Mouse (Mus musculus) midbrain, embryonic 10.5 days (tissue): ENCODE results near the gene Uqcrc2. TPM values are rescaled to one million over a fixed set of nuclear protein-coding genes. Genes with fewer than 3 reads are reported as not detected.

Experiments used
- DNase-seq: peaks from one replicate; pipeline ENCODE4 v3.0.0-alpha.2; 2017; ENCODE audit warnings: low spot score
- H3K27ac ChIP-seq: fragments of 300-500 bp; sonication (generic); replicated peaks from 2 replicates; pipeline ENCODE4 v1.5.1; 2016; ENCODE audit warnings: mild to moderate bottlenecking
- H3K27me3 ChIP-seq: fragments of 300-500 bp; sonication (generic); 2 replicates; pipeline ENCODE4 v1.6.1; 2016; ENCODE audit warnings: low read depth, mild to moderate bottlenecking; ENCODE audit not compliant: poor library complexity, severe bottlenecking
- H3K36me3 ChIP-seq: fragments of 300-500 bp; sonication (generic); 2 replicates; pipeline ENCODE4 v1.6.1; 2016; ENCODE audit warnings: mild to moderate bottlenecking, moderate library complexity
- H3K4me1 ChIP-seq: fragments of 300-500 bp; sonication (generic); 2 replicates; pipeline ENCODE4 v1.6.1; 2016
- H3K4me3 ChIP-seq: fragments of 300-500 bp; sonication (generic); 2 replicates; pipeline ENCODE4 v1.5.1; 2016; ENCODE audit warnings: mild to moderate bottlenecking, moderate library complexity
- H3K9me3 ChIP-seq: fragments of 300-500 bp; sonication (generic); replicated peaks from 2 replicates; pipeline ENCODE4 v1.6.1; 2016; ENCODE audit warnings: mild to moderate bottlenecking
- WGBS: fragments of 180-500 bp; shearing (Covaris S2); methylation state at CpG from one replicate; pipeline ENCODE4 v1.1.7; 2016; 5-methylcytosine and 5-hydroxymethylcytosine counted together
- polyA plus RNA-seq: library from polyadenylated mRNA; unstranded; fragments of >200 nt; fragmentation: Nextera tagmentation; extraction: Ambion mirVana; gene quantifications from 2 replicates; pipeline ENCODE4 v1.2.1, GENCODE M21; 2016

The Uqcrc2 gene
- 180 and 188 TPM in 2 replicates for polyA plus RNA-seq

DNA sequence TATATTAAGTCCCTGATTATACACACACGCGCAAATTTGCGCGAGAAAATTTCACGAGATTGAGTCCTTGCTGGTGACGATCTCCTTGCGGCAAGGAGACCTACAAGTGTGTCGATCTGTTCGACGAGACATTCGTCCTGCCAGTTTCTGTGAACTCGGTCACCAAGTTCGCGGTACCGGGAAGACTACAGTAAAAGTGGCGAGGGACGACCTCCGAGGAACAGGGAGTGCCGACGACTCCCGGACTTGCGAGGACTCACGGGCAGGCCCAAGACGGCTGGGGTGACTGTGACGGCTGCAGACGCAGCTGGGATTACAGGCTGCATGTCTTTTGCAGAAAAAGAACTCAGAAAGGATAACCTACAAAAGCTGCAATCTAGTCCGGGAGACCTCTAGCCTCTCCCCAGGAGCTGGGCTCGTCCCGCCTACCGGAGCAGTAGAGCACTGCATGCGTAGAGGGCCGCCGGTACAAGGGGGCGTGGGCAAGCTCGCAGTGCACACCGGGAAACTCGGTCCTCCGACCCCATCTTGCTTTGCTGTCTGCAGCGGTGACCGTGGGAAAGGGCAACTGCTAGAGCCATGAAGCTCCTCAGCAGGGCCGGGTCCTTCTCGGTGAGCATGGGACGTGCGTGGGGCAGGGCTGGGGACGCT is at the start of gene Uqcrc2:
Gene Uqcrc2, plus strand, starts transcription at position 466 of the 651 bp plus-strand sequence.
- Histone ChIP-seq H3K36me3 (peaks cover 24% of the 10 kb centered on the region), H3K4me1 (peaks cover 19% of the 10 kb centered on the region), H3K27me3 (no peaks in the 10 kb centered on the region), H3K9me3 (no peaks in the 10 kb centered on the region), H3K27ac (peak within 1 kb of the TSS; percentile 93), H3K4me3 (peak within 1 kb of the TSS; percentile 82)
- WGBS: under 1% methylated on average over 45 of the region's 45 CpGs
- DNase-seq: peak; percentile 92

DNA sequence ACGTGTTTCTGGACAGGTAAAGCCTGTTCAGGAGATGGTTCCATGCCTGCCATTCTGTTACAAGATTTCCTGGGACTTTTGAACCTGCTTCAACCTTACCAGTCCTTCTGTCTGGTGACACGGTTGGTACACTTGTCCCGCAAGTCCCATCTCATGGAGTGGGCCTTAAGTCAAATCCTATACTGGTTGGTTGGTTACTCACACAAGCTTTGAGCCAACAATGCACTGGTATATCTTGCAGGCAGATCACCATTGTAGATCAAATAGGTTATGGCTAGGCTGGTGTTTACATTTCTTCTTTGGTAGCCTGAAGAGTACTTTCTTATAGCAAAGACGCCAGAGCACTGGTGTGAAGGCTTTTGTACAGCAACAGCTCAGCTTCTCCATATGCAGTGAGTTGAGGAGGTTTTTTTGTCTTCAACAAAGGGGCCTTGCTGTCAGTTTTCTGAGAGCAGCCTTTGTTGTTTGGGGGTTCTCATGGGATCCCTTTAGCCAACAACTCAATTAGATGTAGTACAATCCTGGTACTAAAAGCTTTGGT is 37.7 kb upstream of the Uqcrc2 start:
- WGBS: 76% methylated on average over 4 of the region's 4 CpGs
- Histone ChIP-seq H3K27me3 (peaks cover 20% of the 10 kb centered on the region), H3K4me3 (peak overlapping the region; percentile 58), H3K27ac (peak overlapping the region; percentile 85), H3K9me3 (no peaks in the 10 kb centered on the region), H3K36me3 (no peaks in the 10 kb centered on the region), H3K4me1 (peaks cover 12% of the 10 kb centered on the region)
- no peak for DNase-seq

DNA sequence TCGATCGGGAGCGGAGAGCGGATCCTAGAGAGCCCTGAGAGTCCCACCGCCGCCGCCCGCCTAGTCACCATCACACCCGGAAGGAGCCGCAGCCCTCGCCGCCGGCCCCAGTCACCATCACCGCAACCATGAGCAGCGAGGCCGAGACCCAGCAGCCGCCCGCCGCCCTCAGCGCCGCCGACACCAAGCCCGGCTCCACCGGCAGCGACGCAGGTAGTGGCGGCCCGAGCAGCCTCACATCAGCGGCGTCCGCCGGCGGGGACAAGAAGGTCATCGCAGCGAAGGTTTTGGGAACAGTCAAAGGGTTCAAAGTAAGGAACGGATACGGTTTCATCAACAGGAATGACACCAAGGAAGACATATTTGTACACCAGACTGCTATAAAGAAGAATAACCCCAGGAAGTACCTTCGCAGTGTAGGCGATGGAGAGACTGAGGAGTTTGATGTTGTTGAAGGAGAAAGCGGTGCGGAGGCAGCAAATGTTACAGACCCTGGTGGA is 37.2 kb upstream of the Uqcrc2 start:
- DNase-seq: peak; percentile 53
- Histone ChIP-seq H3K4me1 (peaks cover 12% of the 10 kb centered on the region), H3K27ac (peak overlapping the region; percentile 85), H3K27me3 (peaks cover 20% of the 10 kb centered on the region), H3K9me3 (no peaks in the 10 kb centered on the region), H3K36me3 (no peaks in the 10 kb centered on the region), H3K4me3 (peak overlapping the region; percentile 58)
- WGBS: 7% methylated on average over 41 of the region's 41 CpGs

DNA sequence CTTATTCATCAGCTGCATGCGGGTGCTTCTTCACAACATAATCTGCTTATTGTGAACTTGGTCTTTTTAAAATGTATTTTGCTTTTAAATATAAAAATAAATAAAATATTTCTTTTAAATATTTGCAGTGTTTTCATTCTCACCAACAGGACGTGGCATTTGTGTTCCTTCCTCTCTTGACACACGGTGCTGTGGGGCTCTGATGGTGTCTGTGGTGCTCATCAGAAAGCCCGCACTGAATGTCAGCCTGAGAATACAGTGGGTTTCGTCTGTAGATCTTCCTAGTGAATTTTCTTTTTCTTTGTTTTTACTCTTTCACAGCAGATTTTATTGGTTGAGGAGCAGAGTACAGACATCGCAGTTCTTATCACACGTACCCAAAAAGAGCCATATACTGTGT is 36.6 kb upstream of the Uqcrc2 start:
- Histone ChIP-seq H3K36me3 (no peaks in the 10 kb centered on the region), H3K4me3 (peak overlapping the region; percentile 58; the same call in 1 of the 2 replicates), H3K27ac (no peak overlapping the region), H3K9me3 (no peaks in the 10 kb centered on the region), H3K4me1 (peaks cover 12% of the 10 kb centered on the region), H3K27me3 (peaks cover 20% of the 10 kb centered on the region)
- 87% methylated on average over 7 of the region's 7 CpGs for WGBS
- no peak for DNase-seq

DNA sequence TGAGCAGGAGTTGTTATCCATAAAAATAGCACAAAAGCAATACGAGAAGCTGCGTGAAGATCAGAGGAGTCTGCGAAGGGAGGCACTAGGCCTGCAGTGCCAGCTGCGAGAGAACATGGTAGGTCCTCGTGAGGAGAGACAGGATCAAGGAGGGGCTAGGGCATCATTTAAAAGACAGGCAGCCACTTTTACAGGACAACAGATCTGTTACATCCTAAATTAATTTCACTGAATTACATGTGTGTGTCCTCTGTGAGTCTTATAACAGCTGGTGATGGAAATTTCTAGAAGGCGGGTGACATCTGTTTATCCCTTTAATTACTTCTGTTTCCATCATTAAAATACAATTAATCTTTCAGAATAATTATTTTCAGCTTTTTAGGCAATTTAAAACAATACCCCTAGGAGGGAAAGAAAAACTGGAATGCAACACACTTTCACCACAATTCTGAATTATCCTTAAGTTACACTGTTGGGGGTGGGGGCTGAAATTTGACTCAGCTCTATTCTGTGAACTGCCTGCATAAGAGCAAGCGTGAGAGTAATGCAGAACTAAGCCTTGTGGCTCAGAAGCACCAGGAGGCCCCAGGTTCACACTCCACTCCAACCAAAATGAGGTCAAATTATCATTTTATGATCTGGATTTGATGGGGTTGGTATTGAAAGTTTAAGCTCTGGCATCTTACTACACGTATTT is 14.8 kb upstream of the Uqcrc2 start:
- 86% methylated on average over 8 of the region's 8 CpGs for WGBS
- H3K4me3 ChIP-seq: no peak overlapping the region
- H3K27me3 ChIP-seq: no peaks in the 10 kb centered on the region
- H3K36me3 ChIP-seq: no peaks in the 10 kb centered on the region
- H3K4me1 ChIP-seq: no peaks in the 10 kb centered on the region
- no peak overlapping the region for H3K27ac ChIP-seq
- H3K9me3 ChIP-seq: no peaks in the 10 kb centered on the region
- no peak for DNase-seq

DNA sequence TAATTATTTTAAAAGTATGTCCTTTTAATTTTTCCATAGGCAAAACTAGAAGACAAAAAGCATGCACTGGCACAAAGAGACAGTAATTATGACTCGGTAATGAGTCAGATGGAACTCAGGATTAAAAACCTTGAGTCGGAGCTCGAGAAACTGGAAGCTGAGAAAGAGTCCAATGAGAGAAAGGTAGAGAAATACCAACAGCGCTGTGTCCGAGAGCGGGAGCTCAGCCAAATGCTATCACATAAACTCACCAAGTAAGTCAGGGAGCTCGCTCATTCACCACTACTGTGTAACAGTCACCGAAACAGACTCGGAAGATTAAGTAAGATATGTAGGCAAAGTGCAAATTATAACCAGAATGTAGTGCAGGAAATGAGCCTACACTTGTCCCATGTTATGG is 14.1 kb upstream of the Uqcrc2 start:
- no peaks in the 10 kb centered on the region for H3K27me3 ChIP-seq
- no peak for DNase-seq
- H3K4me3 ChIP-seq: no peak overlapping the region
- no peaks in the 10 kb centered on the region for H3K4me1 ChIP-seq
- 94% methylated on average over 9 of the region's 9 CpGs for WGBS
- no peaks in the 10 kb centered on the region for H3K36me3 ChIP-seq
- H3K27ac ChIP-seq: no peak overlapping the region
- H3K9me3 ChIP-seq: no peaks in the 10 kb centered on the region

DNA sequence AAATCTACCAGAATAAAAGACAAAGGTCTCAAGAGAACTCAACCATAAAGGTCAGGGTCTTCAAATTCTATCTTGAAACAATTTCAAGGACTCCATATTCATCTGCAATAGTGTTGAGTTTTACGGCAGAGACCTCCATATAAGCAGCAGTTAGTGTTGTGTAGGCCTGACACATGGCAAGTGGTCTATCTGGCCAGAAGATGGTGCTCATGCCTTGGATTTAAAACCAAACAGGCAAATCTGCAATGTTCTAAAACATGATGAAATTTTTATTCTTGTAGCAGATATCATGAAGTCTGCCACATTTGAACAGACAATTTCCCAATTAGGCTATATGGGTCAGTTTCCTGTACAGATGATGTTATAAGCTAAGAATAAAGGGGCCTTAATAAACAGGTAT is 2.5 kb upstream of the Uqcrc2 start:
- H3K4me1 ChIP-seq: peaks cover 19% of the 10 kb centered on the region
- H3K9me3 ChIP-seq: no peaks in the 10 kb centered on the region
- 81% methylated on average over 1 of the region's 1 CpGs for WGBS
- H3K27me3 ChIP-seq: no peaks in the 10 kb centered on the region
- H3K36me3 ChIP-seq: peaks cover 1% of the 10 kb centered on the region
- H3K4me3 ChIP-seq: no peak overlapping the region
- H3K27ac ChIP-seq: no peak overlapping the region
- DNase-seq: no peak

DNA sequence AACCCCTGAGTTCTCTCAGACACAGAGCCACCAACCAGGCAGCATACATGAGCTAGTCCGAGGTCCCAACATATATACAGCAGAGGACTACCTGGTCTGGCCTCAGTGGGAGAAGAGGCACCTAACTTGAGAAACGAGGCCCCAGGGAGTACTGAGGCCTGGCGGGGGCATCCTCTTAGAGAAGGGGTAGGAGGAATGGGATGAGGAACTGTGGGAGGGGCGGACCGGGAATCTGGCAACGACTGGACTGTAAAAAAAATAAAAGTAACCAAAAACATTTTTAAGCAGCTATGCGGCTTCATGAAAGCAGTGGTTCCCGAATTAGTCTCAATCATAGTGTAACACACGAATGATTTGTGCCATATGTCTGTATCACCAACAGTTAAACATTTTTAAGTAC is 675 bp upstream of the Uqcrc2 start:
- Histone ChIP-seq H3K27ac (peak overlapping the region; percentile 93), H3K9me3 (no peaks in the 10 kb centered on the region)

DNA sequence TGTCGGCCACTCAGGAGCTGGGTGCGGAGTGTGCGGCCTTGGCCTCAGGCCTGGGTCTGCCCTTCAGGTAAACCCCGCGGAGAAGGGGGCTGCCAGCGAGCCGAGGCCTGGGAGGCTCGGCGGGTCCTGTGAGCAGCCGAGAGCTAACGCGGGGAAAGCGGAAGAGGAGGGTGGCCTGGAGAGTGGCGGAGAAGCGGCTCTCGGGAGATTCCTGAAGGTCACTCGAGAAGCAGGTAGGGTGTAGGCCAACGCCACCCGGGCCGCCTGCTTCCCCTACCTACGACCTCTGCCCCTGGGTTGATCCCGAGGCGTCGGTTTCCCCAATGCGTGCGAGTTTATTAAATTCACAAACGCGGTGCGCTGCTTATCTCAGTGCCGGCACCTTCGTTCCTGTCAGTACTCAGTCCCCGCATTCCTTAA is 396 bp downstream of the Uqcrc2 start:
- peaks cover 30% of the 10 kb centered on the region for H3K36me3 ChIP-seq
- under 1% methylated on average over 32 of the region's 32 CpGs for WGBS
- no peak for DNase-seq

More for the DNA sequence above, 675 bp upstream of the Uqcrc2 start:
- peaks cover 19% of the 10 kb centered on the region for H3K4me1 ChIP-seq
- H3K36me3 ChIP-seq: peaks cover 19% of the 10 kb centered on the region
- H3K4me3 ChIP-seq: peak overlapping the region; percentile 82
- no peaks in the 10 kb centered on the region for H3K27me3 ChIP-seq
- 10% methylated on average over 9 of the region's 9 CpGs for WGBS
- peak; percentile 20 for DNase-seq

DNA sequence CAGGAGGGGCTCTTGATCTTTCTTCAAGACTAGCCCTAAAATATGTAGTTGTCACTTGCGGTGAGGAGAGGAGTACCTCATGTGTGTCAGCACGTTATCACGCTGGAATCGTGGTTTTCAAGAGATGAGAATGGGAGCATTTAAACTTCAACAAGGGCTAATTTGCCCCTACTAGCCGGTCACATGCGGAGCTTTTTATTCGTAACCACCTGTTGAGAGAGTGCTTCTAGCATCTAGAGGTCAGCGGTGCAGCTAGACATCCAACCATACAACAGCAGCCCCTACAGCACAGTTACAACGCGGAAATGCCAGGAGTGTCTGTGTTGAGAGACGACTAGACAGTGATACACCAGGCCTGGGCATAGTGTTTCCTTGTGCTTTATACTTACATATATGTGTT is 845 bp downstream of the Uqcrc2 start:
- DNase-seq: peak; percentile 14
- peak overlapping the region; percentile 93 for H3K27ac ChIP-seq
- H3K9me3 ChIP-seq: no peaks in the 10 kb centered on the region
- no peaks in the 10 kb centered on the region for H3K27me3 ChIP-seq
- H3K4me1 ChIP-seq: peaks cover 19% of the 10 kb centered on the region
- peak overlapping the region; percentile 82 for H3K4me3 ChIP-seq
- peaks cover 34% of the 10 kb centered on the region for H3K36me3 ChIP-seq
- WGBS: 5% methylated on average over 11 of the region's 11 CpGs

More for the DNA sequence above, 396 bp downstream of the Uqcrc2 start:
- peak overlapping the region; percentile 93 for H3K27ac ChIP-seq
- H3K9me3 ChIP-seq: no peaks in the 10 kb centered on the region
- H3K4me1 ChIP-seq: peaks cover 19% of the 10 kb centered on the region
- peak overlapping the region; percentile 82 for H3K4me3 ChIP-seq
- H3K27me3 ChIP-seq: no peaks in the 10 kb centered on the region

DNA sequence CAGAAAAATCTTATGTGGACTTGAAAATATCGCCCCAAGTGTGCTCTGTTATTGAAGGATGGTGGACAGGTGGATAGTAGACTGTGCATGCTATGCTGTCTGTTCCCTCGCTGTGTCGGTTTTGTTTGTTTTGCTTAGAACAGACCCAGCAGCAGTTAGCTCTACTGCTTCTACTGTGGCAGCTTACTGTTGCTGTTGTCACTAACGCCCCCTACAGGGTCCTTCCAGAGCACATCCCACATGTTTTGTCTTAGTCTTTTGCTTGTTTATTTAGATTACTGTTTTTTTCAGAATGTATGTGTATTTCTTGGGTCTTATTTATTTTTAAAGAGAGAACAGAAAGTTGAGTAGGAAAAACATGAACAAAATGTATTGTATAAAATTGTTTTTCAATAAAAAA is 8.2 kb downstream of the Uqcrc2 start:
- no peak overlapping the region for H3K27ac ChIP-seq
- WGBS: 59% methylated on average over 4 of the region's 4 CpGs
- H3K4me3 ChIP-seq: no peak overlapping the region
- no peaks in the 10 kb centered on the region for H3K4me1 ChIP-seq
- H3K27me3 ChIP-seq: no peaks in the 10 kb centered on the region
- H3K9me3 ChIP-seq: no peaks in the 10 kb centered on the region
- H3K36me3 ChIP-seq: peaks cover 100% of the 10 kb centered on the region
- no peak for DNase-seq

DNA sequence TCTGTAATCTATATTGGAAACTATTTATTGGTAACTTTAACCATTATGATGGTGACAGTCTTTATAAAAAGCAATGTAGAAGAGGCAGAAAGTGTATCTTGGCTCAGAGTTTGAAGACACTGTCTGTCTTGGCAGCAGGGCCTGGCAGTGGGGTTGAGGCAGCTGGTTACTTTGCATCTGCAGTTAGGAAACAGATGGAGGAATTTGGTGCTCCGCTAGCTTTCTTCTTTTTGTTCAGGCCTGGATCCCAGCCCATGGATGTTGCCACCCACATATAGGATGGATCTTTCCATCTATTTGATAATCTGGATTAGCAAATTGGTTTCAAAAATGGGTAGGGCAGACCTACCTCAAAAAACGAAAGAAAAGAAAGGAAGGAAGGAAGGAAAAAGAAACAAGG is 12.9 kb downstream of the Uqcrc2 start:
- no peak overlapping the region for H3K27ac ChIP-seq
- no peak for DNase-seq
- H3K4me1 ChIP-seq: no peaks in the 10 kb centered on the region
- H3K36me3 ChIP-seq: peaks cover 100% of the 10 kb centered on the region
- H3K4me3 ChIP-seq: no peak overlapping the region
- H3K9me3 ChIP-seq: no peaks in the 10 kb centered on the region
- no peaks in the 10 kb centered on the region for H3K27me3 ChIP-seq
- 93% methylated on average over 2 of the region's 2 CpGs for WGBS

DNA sequence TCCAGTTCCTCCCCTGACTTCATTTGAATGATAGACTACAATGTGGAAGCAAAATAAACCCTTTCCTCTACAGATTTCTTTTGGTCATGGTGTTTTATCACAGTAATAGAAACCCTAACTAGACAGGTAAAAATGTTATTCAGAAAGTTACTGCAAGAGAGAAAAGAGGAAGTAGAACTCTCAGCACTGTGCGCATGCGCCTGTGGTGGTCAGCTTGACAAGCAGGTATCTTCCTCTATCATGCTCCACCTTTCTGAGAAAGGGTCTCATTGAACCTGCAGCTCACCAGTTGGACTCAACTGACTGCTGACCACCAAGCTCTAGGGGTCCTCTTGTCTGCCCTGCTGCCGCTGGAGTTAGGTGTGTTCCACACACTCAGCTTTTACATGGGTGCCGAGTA is 27.1 kb downstream of the Uqcrc2 start:
- Histone ChIP-seq H3K4me3 (no peak overlapping the region), H3K27ac (no peak overlapping the region), H3K36me3 (peaks cover 39% of the 10 kb centered on the region), H3K4me1 (no peaks in the 10 kb centered on the region), H3K9me3 (no peaks in the 10 kb centered on the region), H3K27me3 (no peaks in the 10 kb centered on the region)
- 94% methylated on average over 4 of the region's 4 CpGs for WGBS
- no peak for DNase-seq
